Mouse (Mus musculus) limb, embryonic 13.5 days (tissue): ENCODE measurements around the gene Fxyd5. TPM values are rescaled to one million over a fixed set of nuclear protein-coding genes. Genes with fewer than 3 reads are reported as not detected.
A peak's percentile ranks its signal among the peaks of the same experiment; 100 is the strongest.

Source experiments
- ATAC-seq: fragments of 200-750 bp; cut with Nextera tagmentation; 2 replicates; pipeline ENCODE4 v1.8.0; 2017; ENCODE audit warnings: low read depth, moderate number of reproducible peaks, moderate TSS enrichment; ENCODE audit not compliant: low FRiP score
- H3K27ac ChIP-seq: fragments of 300-500 bp; sonication (generic); 2 replicates; pipeline ENCODE4 v1.5.1; 2015; ENCODE audit warnings: inconsistent platforms, mild to moderate bottlenecking, moderate library complexity
- H3K27me3 ChIP-seq: fragments of 300-500 bp; sonication (generic); 2 replicates; pipeline ENCODE4 v1.6.1; 2015; ENCODE audit warnings: mild to moderate bottlenecking, inconsistent platforms
- H3K36me3 ChIP-seq: fragments of 300-500 bp; sonication (generic); 2 replicates; pipeline ENCODE4 v1.6.1; 2015; ENCODE audit warnings: inconsistent platforms, mild to moderate bottlenecking, moderate library complexity
- H3K4me1 ChIP-seq: fragments of 300-500 bp; sonication (generic); 2 replicates; pipeline ENCODE4 v1.6.1; 2015; ENCODE audit warnings: inconsistent platforms
- H3K4me2 ChIP-seq: fragments of 300-500 bp; sonication (generic); replicated peaks from 2 replicates; pipeline ENCODE4 v1.6.1; 2015; ENCODE audit warnings: inconsistent platforms, mild to moderate bottlenecking, moderate library complexity
- H3K4me3 ChIP-seq: fragments of 300-500 bp; sonication (generic); 2 replicates; pipeline ENCODE4 v1.5.1; 2015; ENCODE audit warnings: moderate library complexity, mild to moderate bottlenecking, inconsistent platforms
- H3K9ac ChIP-seq: fragments of 300-500 bp; sonication (generic); 2 replicates; pipeline ENCODE4 v1.6.1; 2015; ENCODE audit warnings: mild to moderate bottlenecking, inconsistent platforms
- H3K9me3 ChIP-seq: fragments of 300-500 bp; sonication (generic); 2 replicates; pipeline ENCODE4 v1.6.1; 2016; ENCODE audit warnings: inconsistent platforms
- WGBS: fragments of 180-500 bp; shearing (Covaris S2); methylation state at CpG from one replicate; pipeline ENCODE4 v1.1.7; 2015; 5-methylcytosine and 5-hydroxymethylcytosine counted together
- polyA plus RNA-seq: library from polyadenylated mRNA; unstranded; fragments of >200 nt; fragmentation: Nextera tagmentation; extraction: Ambion mirVana; gene quantifications from 2 replicates; pipeline ENCODE4 v1.2.1, GENCODE M21; 2015

Gene Fxyd5
- 17.1 and 18.3 TPM in 2 replicates for polyA plus RNA-seq

GRCm38 (mm10) chr7:31042431-31042910 lies at the start of gene Fxyd5:
Gene Fxyd5, minus strand, starts transcription at chr7:31042481.
- no peak within 1 kb of the TSS for H3K27ac ChIP-seq
- no peak for ATAC-seq
- H3K4me1 ChIP-seq = peaks cover 14% of the 10 kb centered on the region
- peak within 1 kb of the TSS; percentile 31 for H3K4me3 ChIP-seq
- 37% methylated on average over 10 of the region's 10 CpGs for WGBS
- no peaks in the 10 kb centered on the region for H3K36me3 ChIP-seq
- H3K9me3 ChIP-seq = no peaks in the 10 kb centered on the region
- H3K27me3 ChIP-seq = peaks cover 75% of the 10 kb centered on the region
- peak within 1 kb of the TSS; percentile 51 for H3K9ac ChIP-seq
- H3K4me2 ChIP-seq = peak within 1 kb of the TSS; percentile 61

GRCm38 (mm10) chr7:31089721-31090120 lies 47.4 kb upstream of the Fxyd5 start:
- Histone ChIP-seq H3K36me3 (no peaks in the 10 kb centered on the region), H3K9me3 (no peaks in the 10 kb centered on the region), H3K4me1 (peaks cover 11% of the 10 kb centered on the region; the same call in 1 of the 2 replicates), H3K9ac (no peak overlapping the region), H3K4me2 (no peak overlapping the region), H3K4me3 (no peak overlapping the region), H3K27me3 (no peaks in the 10 kb centered on the region), H3K27ac (no peak overlapping the region)
- ATAC-seq = no peak
- 84% methylated on average over 2 of the region's 2 CpGs for WGBS

- no peak for ATAC-seq
- peaks cover 18% of the 10 kb centered on the region for H3K4me1 ChIP-seq
- no peak overlapping the region for H3K27ac ChIP-seq
- no peaks in the 10 kb centered on the region for H3K36me3 ChIP-seq
- 62% methylated on average over 3 of the region's 3 CpGs for WGBS
- no peaks in the 10 kb centered on the region for H3K27me3 ChIP-seq
- H3K9ac ChIP-seq = no peak overlapping the region
- H3K4me3 ChIP-seq = no peak overlapping the region
- H3K9me3 ChIP-seq = no peaks in the 10 kb centered on the region
- no peak overlapping the region for H3K4me2 ChIP-seq
Measured at GRCm38 (mm10) chr7:31088206-31088605, 45.9 kb upstream of the Fxyd5 start.

GRCm38 (mm10) chr7:31087262-31087661 lies 45.0 kb upstream of the Fxyd5 start:
- Histone ChIP-seq H3K9me3 (no peaks in the 10 kb centered on the region), H3K4me2 (no peak overlapping the region), H3K27ac (no peak overlapping the region), H3K9ac (no peak overlapping the region), H3K4me1 (peaks cover 19% of the 10 kb centered on the region), H3K36me3 (no peaks in the 10 kb centered on the region), H3K4me3 (no peak overlapping the region), H3K27me3 (no peaks in the 10 kb centered on the region)
- 57% methylated on average over 2 of the region's 2 CpGs for WGBS
- ATAC-seq = no peak

GRCm38 (mm10) chr7:31086175-31086755 lies 44.0 kb upstream of the Fxyd5 start:
- no peak for ATAC-seq
- Histone ChIP-seq H3K9ac (no peak overlapping the region), H3K4me1 (peaks cover 19% of the 10 kb centered on the region), H3K4me3 (no peak overlapping the region), H3K27me3 (no peaks in the 10 kb centered on the region), H3K9me3 (no peaks in the 10 kb centered on the region), H3K36me3 (no peaks in the 10 kb centered on the region), H3K27ac (0 out of 2 replicates have a peak overlapping the region, but pooled peaks have one; percentile 48), H3K4me2 (no peak overlapping the region)
- 88% methylated on average over 9 of the region's 9 CpGs for WGBS

GRCm38 (mm10) chr7:31085171-31085570 lies 42.9 kb upstream of the Fxyd5 start:
- no peak for ATAC-seq
- peaks cover 19% of the 10 kb centered on the region for H3K4me1 ChIP-seq
- H3K9ac ChIP-seq = no peak overlapping the region
- H3K27me3 ChIP-seq = no peaks in the 10 kb centered on the region
- WGBS = 55% methylated on average over 3 of the region's 3 CpGs
- H3K36me3 ChIP-seq = no peaks in the 10 kb centered on the region
- no peak overlapping the region for H3K4me3 ChIP-seq
- H3K9me3 ChIP-seq = no peaks in the 10 kb centered on the region
- no peak overlapping the region for H3K4me2 ChIP-seq
- H3K27ac ChIP-seq = peak overlapping the region; percentile 53; the same call in 1 of the 2 replicates

- no peaks in the 10 kb centered on the region for H3K9me3 ChIP-seq
- no peak for ATAC-seq
- H3K4me1 ChIP-seq = peaks cover 19% of the 10 kb centered on the region
- no peaks in the 10 kb centered on the region for H3K27me3 ChIP-seq
- no peak overlapping the region for H3K4me3 ChIP-seq
- no peaks in the 10 kb centered on the region for H3K36me3 ChIP-seq
- 47% methylated on average over 9 of the region's 9 CpGs for WGBS
- no peak overlapping the region for H3K9ac ChIP-seq
- peak overlapping the region; percentile 56; the same call in 1 of the 2 replicates for H3K27ac ChIP-seq
- H3K4me2 ChIP-seq = no peak overlapping the region
Measured at GRCm38 (mm10) chr7:31084140-31084539, 41.9 kb upstream of the Fxyd5 start.

GRCm38 (mm10) chr7:31082831-31083588 lies 40.7 kb upstream of the Fxyd5 start:
- Histone ChIP-seq H3K4me1 (peaks cover 19% of the 10 kb centered on the region), H3K36me3 (no peaks in the 10 kb centered on the region), H3K27ac (no peak overlapping the region), H3K27me3 (no peaks in the 10 kb centered on the region), H3K9me3 (no peaks in the 10 kb centered on the region), H3K9ac (no peak overlapping the region), H3K4me2 (no peak overlapping the region), H3K4me3 (no peak overlapping the region)
- 59% methylated on average over 14 of the region's 14 CpGs for WGBS
- no peak for ATAC-seq

- H3K36me3 ChIP-seq = no peaks in the 10 kb centered on the region
- no peak overlapping the region for H3K9ac ChIP-seq
- H3K27me3 ChIP-seq = no peaks in the 10 kb centered on the region
- peaks cover 24% of the 10 kb centered on the region for H3K4me1 ChIP-seq
- H3K27ac ChIP-seq = no peak overlapping the region
- H3K9me3 ChIP-seq = no peaks in the 10 kb centered on the region
- no peak overlapping the region for H3K4me3 ChIP-seq
- ATAC-seq = no peak
- H3K4me2 ChIP-seq = no peak overlapping the region
Measured at GRCm38 (mm10) chr7:31082106-31082505, 39.8 kb upstream of the Fxyd5 start.

GRCm38 (mm10) chr7:31081106-31081505 lies 38.8 kb upstream of the Fxyd5 start:
- ATAC-seq = no peak

GRCm38 (mm10) chr7:31080611-31081010 lies 38.3 kb upstream of the Fxyd5 start:
- Histone ChIP-seq H3K4me3 (no peak overlapping the region), H3K9ac (no peak overlapping the region), H3K27ac (no peak overlapping the region), H3K9me3 (no peaks in the 10 kb centered on the region), H3K4me1 (peaks cover 37% of the 10 kb centered on the region), H3K27me3 (no peaks in the 10 kb centered on the region), H3K36me3 (no peaks in the 10 kb centered on the region), H3K4me2 (no peak overlapping the region)
- no peak for ATAC-seq
- 59% methylated on average over 3 of the region's 3 CpGs for WGBS

More at GRCm38 (mm10) chr7:31081106-31081505, 38.8 kb upstream of the Fxyd5 start:
- WGBS = 48% methylated on average over 1 of the region's 1 CpGs
- H3K36me3 ChIP-seq = no peaks in the 10 kb centered on the region
- H3K4me2 ChIP-seq = no peak overlapping the region
- H3K4me1 ChIP-seq = peaks cover 33% of the 10 kb centered on the region
- no peaks in the 10 kb centered on the region for H3K27me3 ChIP-seq
- no peak overlapping the region for H3K9ac ChIP-seq
- H3K27ac ChIP-seq = no peak overlapping the region
- no peak overlapping the region for H3K4me3 ChIP-seq
- H3K9me3 ChIP-seq = no peaks in the 10 kb centered on the region

GRCm38 (mm10) chr7:31079670-31080069 lies 37.4 kb upstream of the Fxyd5 start:
- 86% methylated on average over 8 of the region's 8 CpGs for WGBS

More at GRCm38 (mm10) chr7:31079670-31080069, 37.4 kb upstream of the Fxyd5 start:
- peaks cover 30% of the 10 kb centered on the region for H3K4me1 ChIP-seq
- ATAC-seq = no peak
- H3K36me3 ChIP-seq = no peaks in the 10 kb centered on the region
- no peak overlapping the region for H3K4me2 ChIP-seq
- H3K27ac ChIP-seq = no peak overlapping the region
- no peaks in the 10 kb centered on the region for H3K9me3 ChIP-seq
- H3K27me3 ChIP-seq = no peaks in the 10 kb centered on the region
- H3K9ac ChIP-seq = no peak overlapping the region
- H3K4me3 ChIP-seq = no peak overlapping the region
